Mouse (Mus musculus) left cerebral cortex, adult 9 months (tissue): ENCODE results near the gene Gstm5.

ENCODE experiments used
- DNase-seq, 2 experiments: peaks; one replicate each; pipeline ENCODE4 v3.0.0; 2022; ENCODE audit warnings: low spot score in 2 of 2

The Gstm5 gene

DNA sequence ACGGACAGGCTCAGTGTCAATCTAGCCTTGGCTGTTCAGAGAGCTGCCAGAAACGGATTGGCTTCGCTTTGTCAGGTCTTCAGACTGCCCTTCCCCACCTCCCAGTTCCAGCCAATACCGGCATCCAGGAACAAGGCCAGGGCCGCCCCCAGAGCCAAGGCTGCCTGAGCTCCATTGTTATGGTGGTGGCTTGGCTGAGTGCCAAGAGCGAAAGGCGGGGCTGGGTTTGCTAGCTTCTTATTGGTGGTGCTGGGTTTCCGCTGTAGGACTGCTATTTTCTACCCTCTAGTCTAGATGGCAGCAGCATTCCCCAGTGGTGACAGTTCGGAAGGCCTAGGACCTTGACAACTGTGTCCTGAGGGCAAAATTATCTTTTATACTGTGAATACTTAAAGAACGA, 36.0 kb downstream of the Gstm5 start, which contains the start of gene Gstm7:
Gene Gstm7, minus strand, starts transcription at position 148 of the 400 bp plus-strand sequence.
- peak; percentile 94 to 99 for DNase-seq

DNA sequence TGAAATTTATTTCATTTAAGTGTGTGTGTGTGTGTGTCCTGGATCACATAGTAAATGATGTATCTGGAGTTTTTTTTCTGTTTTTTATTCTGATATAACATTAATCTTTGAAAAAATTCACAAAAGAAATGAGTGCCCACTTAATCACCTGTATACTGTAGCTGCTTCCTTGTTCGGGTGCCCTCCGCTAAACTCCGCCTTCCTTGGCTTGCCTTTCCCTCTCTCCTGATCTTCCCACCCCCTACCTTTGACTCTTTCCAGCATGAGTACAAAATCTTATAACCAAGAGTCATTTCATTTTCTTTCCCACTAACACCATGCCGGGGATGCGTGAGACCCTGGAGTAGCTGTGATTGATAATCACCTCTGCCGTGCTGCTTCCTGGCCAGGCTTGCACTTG, 36.5 kb downstream of the Gstm5 start:
- DNase-seq, result no peak

DNA sequence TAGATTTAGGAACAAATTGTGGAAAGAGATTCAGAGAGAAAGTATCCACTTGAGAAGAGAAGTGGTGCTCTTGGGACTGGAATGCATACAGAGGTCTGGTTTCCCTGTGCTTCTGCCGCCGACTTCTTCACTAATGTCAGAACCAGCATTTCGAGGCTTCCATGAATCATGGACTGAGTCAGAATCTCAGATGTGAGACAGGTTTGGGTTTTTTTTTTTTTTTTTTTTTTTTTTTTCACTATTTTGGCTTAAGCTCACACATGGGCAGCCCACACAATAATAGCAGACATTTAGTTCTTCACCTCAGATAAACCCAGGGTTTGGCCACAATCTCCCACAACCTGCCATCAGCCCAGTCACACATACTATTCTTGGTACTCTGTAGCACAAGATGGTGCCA, 39.6 kb downstream of the Gstm5 start:
- no peak for DNase-seq

DNA sequence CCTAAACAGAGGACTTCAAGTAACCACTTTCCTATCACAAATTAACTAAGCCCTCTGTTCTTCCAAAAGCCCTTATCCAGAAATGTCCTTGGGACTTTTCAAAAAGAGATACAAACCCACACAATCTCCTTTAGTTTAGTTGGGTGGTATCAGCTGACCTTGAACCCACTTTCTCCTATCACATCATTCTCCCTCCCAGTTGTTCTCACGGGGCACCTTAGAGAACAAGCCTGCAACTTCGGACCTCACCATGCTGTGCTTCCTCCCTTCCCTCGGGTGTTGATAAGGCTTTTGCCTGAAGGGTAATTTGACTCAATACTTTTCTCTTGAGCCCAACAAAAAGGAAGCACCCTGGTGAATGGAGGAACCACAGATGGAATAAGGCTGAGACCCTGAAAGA, 40.3 kb downstream of the Gstm5 start:
- DNase-seq, result no peak

DNA sequence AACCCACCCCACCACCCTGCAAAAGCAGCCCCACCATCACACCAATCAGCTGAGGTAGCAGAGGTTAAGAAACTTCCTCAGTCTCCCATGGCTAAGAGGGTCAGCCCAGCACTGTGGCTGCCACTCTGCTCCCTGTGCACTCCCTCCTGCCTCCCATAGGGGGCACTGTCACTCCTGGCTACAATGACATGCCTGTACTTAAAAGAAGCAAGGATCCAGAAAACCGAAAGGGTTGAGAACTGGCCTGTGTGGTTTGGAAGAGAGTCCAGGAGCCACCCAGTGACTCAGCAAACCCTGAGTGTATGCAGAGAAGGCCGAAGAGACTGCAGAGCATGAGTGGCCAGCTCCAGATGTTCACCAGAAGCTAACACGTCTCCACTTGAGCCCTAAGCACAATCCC, 43.8 kb downstream of the Gstm5 start:
- peak in 1 of 2 experiments; percentile 70 for DNase-seq

DNA sequence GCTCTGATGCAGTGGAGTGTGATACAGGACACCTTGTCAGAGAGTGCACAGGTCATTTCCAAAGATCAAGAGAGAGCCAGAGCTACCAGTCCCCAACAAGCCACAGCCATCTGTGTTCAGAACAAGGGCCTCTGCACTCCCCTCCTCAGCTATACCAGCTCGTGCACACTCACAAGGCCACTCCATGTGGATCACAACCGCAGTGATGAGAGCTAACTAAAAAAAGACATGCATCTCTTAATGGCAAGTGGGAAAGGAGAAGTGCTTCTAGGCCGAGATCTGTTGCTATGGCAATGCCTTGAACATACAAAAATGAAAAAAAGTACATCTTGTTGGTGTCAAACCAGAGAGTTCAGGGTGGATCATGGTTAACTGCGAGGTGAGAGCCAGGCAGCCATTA, 44.2 kb downstream of the Gstm5 start:
- DNase-seq, result peak; percentile 58 to 67

DNA sequence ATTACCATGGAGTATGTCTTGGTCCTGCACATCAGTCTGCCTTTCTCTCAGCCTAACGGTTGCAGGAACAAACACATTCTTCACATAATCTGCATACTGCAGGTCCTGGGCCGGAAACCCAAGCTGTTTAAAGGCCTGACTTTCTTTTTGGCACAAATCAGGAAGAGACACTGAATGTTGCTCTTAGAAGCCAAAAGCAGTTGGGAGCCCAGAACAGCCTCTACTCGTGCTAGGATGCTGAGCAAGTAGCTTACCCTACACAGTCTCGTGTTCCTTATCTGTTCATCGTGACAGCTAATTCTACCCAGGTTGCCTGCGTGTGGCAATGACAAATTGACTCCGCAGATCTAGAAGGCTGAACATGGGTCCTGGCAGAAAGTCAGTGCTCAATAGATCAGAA, 44.9 kb downstream of the Gstm5 start:
- no peak for DNase-seq

DNA sequence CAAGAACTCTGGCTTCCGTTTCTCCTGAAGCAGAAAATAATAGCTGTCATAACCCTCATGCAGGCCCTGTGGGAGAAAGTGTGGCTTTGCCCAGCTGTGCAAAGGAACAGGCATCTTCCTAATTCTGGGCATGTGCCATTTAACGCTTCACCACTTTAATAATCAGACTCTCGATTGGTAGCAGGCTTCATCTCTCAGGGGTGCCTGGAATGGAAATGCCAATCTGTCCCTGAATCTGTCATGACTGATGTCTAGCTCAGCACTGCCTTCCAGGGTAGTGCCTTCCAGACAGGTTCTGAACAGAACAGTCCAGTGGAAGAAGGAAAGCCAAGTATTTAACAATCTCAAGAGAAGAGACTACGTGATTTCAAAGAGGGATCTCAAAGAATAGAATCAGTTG, 45.6 kb downstream of the Gstm5 start:
- no peak for DNase-seq

DNA sequence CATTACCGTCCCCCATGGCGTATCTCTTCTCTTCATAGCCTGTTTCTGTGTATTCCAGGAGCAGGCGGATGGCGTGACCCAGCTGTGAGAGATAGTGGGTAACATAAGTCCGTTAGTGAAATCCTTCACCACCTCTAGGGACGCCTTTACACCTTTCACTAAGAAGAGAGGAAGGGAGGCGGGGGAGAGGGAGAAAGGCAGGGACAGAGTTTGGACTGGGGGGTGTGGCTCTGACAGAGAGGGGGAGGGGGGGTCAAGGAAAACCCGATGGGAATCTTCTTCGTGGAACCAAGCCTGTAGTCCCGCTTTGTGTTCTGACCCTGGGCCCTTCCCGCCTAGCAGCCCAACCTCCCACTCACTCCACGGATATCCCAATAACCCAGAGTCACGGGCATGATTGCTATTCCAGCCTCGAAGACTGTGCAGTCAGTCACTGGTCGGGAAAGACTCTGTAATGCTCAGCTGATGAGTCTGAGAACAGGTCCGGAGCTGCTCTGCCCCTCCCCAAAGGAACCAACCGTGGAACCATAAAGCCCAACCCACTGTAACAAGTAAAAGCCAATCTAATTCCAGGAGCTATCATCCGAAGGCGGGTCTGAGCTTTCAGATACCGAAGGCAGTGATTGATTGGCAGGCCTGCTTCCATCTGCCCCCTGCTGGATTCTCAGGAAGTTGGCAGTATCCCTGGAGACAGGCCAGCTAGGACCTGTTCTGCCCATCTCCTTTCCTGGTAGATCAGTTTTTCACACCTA, 47.8 kb downstream of the Gstm5 start, which contains the start of gene Gstm6:
Gene Gstm6, minus strand, starts transcription at position 511 of the 752 bp plus-strand sequence.
- DNase-seq, result peak in 1 of 2 experiments; percentile 39

DNA sequence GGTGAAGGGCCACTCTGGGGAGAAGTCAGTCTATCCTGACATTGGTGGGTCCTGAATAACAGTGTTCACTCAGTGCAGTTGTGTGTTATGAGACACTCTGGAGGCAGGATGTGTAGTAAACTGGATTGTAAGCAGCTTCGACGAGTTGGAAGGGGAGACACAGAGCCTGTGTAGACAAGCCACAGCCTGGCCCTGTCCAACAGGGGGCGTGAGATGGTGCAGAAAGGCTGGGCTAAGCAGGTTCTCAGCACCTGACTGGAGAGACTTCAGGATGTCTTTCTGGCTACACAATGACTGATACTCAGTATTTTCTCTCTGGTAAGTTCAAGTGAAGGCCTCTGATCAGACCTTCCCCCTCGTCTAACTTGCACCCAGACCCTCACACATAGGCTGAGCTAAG, 50.1 kb downstream of the Gstm5 start:
- DNase-seq, result no peak
